Mouse (Mus musculus) stomach, postnatal 0 days (tissue): ENCODE results near the gene Vmn1r1. TPM values are rescaled to one million over a fixed set of nuclear protein-coding genes. Genes with fewer than 3 reads are reported as not detected.

Source experiments
- ATAC-seq: fragments of 200-750 bp; cut with Nextera tagmentation; 2 replicates; pipeline ENCODE4 v1.8.0; 2017; ENCODE audit not compliant: low FRiP score, low TSS enrichment
- DNase-seq: peaks from one replicate; pipeline ENCODE4 v3.0.0-alpha.2; 2016; ENCODE audit warnings: low spot score
- H3K27ac ChIP-seq: fragments of 300-500 bp; sonication (generic); replicated peaks from 2 replicates; pipeline ENCODE4 v1.5.1; 2014; ENCODE audit warnings: mild to moderate bottlenecking, control low read depth
- H3K27me3 ChIP-seq: fragments of 300-500 bp; sonication (generic); 2 replicates; pipeline ENCODE4 v1.6.1; 2014; ENCODE audit warnings: low read length; ENCODE audit not compliant: control insufficient read depth, insufficient read depth
- H3K36me3 ChIP-seq: fragments of 300-500 bp; sonication (generic); 2 replicates; pipeline ENCODE4 v1.6.1; 2014; ENCODE audit warnings: low read length, mixed read lengths; ENCODE audit not compliant: control insufficient read depth, insufficient read depth
- H3K4me1 ChIP-seq: fragments of 300-500 bp; sonication (generic); replicated peaks from 2 replicates; pipeline ENCODE4 v1.6.1; 2014; ENCODE audit warnings: antibody characterized with exemption; ENCODE audit not compliant: control insufficient read depth, insufficient read depth
- H3K4me2 ChIP-seq: fragments of 300-500 bp; sonication (generic); replicated peaks from 2 replicates; pipeline ENCODE4 v1.6.1; 2014; ENCODE audit warnings: low read depth, mild to moderate bottlenecking, control low read depth, moderate library complexity
- H3K4me3 ChIP-seq: fragments of 300-500 bp; sonication (generic); 2 replicates; pipeline ENCODE4 v1.5.1; 2014; ENCODE audit warnings: low read depth, low read length, control low read depth
- H3K9ac ChIP-seq: fragments of 300-500 bp; sonication (generic); 2 replicates; pipeline ENCODE4 v1.6.1; 2014; ENCODE audit warnings: mild to moderate bottlenecking, low read length, control low read depth, mixed read lengths
- H3K9me3 ChIP-seq: fragments of 300-500 bp; sonication (generic); 2 replicates; pipeline ENCODE4 v1.6.1; 2016; ENCODE audit warnings: low read length; ENCODE audit not compliant: control insufficient read depth
- CTCF ChIP-seq: IDR thresholded peaks from 2 replicates; pipeline ENCODE4 v1.5.1; 2016; ENCODE audit warnings: antibody characterized with exemption, low read depth, mild to moderate bottlenecking, moderate library complexity
- EP300 ChIP-seq: optimal IDR thresholded peaks from 2 replicates; pipeline ENCODE3; 2016; ENCODE audit warnings: antibody characterized with exemption
- WGBS: fragments of 180-500 bp; shearing (Covaris S2); extraction: QIAGEN DNeasy Blood & Tissue Kit; methylation state at CpG from one replicate; pipeline ENCODE4 v1.1.7; 2014; 5-methylcytosine and 5-hydroxymethylcytosine counted together
- polyA plus RNA-seq: library from polyadenylated mRNA; unstranded; fragments of >200 nt; fragmentation: Nextera tagmentation; extraction: Ambion mirVana; gene quantifications from 2 replicates; pipeline ENCODE4 v1.2.1, GENCODE M21; 2015

The Vmn1r1 gene
- polyA plus RNA-seq, 1 experiment from 2014 or later: not detected

- WGBS: 82% methylated on average over 11 of the region's 11 CpGs
- no peaks in the 10 kb centered on the region for H3K9me3 ChIP-seq
- no peaks in the 10 kb centered on the region for H3K36me3 ChIP-seq
- no peak overlapping the region for H3K9ac ChIP-seq
- TF ChIP-seq CTCF (no peak), EP300 (no peak)
- H3K4me1 ChIP-seq: peaks cover 4% of the 10 kb centered on the region; the same call in 1 of the 2 replicates
- no peak overlapping the region for H3K27ac ChIP-seq
- no peak for DNase-seq
- H3K27me3 ChIP-seq: no peaks in the 10 kb centered on the region
- H3K4me2 ChIP-seq: no peak overlapping the region
- no peak overlapping the region for H3K4me3 ChIP-seq
- no peak for ATAC-seq
Measured at GRCm38 (mm10) chr1:182110185-182110584, 54.1 kb downstream of the Vmn1r1 start.

- Histone ChIP-seq H3K4me3 (no peak overlapping the region), H3K27ac (peak overlapping the region; percentile 56; the same call in 1 of the 2 replicates), H3K9me3 (no peaks in the 10 kb centered on the region), H3K27me3 (no peaks in the 10 kb centered on the region), H3K36me3 (no peaks in the 10 kb centered on the region), H3K4me2 (no peak overlapping the region), H3K9ac (no peak overlapping the region), H3K4me1 (peaks cover 4% of the 10 kb centered on the region; the same call in 1 of the 2 replicates)
- DNase-seq (no peak), ATAC-seq (no peak; the same call in 1 of the 2 replicates)
- TF ChIP-seq EP300 (no peak), CTCF (no peak)
- 53% methylated on average over 13 of the region's 13 CpGs for WGBS
Measured at GRCm38 (mm10) chr1:182108397-182109099, 55.7 kb downstream of the Vmn1r1 start.

GRCm38 (mm10) chr1:182107251-182107650 lies 57.0 kb downstream of the Vmn1r1 start:
- 82% methylated on average over 9 of the region's 9 CpGs for WGBS
- no peak for ATAC-seq

DNA sequence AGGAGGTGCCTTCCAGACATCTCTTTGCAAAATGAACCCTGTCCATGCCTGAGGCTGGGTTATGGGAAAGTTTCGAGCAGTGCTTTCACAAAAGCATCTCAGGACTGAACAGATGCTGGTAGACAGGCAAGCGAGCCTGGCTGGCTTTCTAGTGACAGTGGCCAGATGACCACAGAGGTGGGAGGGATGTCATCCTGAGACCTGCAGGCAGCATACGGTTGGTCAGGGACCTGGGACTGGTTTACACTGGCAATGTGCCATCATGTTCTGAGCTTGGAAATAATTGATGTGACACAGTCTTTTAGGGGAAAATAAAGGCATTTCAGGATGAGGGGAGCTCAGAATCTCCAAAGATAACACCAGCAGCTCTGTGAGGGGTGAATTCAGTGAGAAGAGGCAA lies 59.3 kb downstream of the Vmn1r1 start:
- Histone ChIP-seq H3K9me3 (no peaks in the 10 kb centered on the region), H3K27me3 (no peaks in the 10 kb centered on the region), H3K9ac (no peak overlapping the region), H3K27ac (no peak overlapping the region), H3K4me2 (no peak overlapping the region), H3K36me3 (no peaks in the 10 kb centered on the region), H3K4me1 (no peaks in the 10 kb centered on the region), H3K4me3 (no peak overlapping the region)
- WGBS: 42% methylated on average over 3 of the region's 3 CpGs
- DNase-seq (no peak), ATAC-seq (no peak)
- TF ChIP-seq EP300 (no peak), CTCF (no peak)

More at GRCm38 (mm10) chr1:182107251-182107650, 57.0 kb downstream of the Vmn1r1 start:
- Histone ChIP-seq H3K27ac (no peak overlapping the region), H3K27me3 (no peaks in the 10 kb centered on the region), H3K36me3 (no peaks in the 10 kb centered on the region), H3K4me3 (no peak overlapping the region), H3K9me3 (no peaks in the 10 kb centered on the region), H3K4me2 (no peak overlapping the region), H3K4me1 (peaks cover 4% of the 10 kb centered on the region; the same call in 1 of the 2 replicates), H3K9ac (0 out of 2 replicates have a peak overlapping the region, but pooled peaks have one; percentile 31)
- TF ChIP-seq EP300 (no peak), CTCF (no peak)
- no peak for DNase-seq

Other genes starting within 250 kb of the Vmn1r1 start
- gene Enah, start 144.5 kb downstream of the Vmn1r1 start, polyA plus RNA-seq: 8.4 and 8.5 TPM in 2 replicates
- 206 and 215 TPM in 2 replicates for gene Srp9, start 39.7 kb downstream of the Vmn1r1 start, polyA plus RNA-seq
- 214 and 223 TPM in 2 replicates for gene Degs1, start 118.3 kb upstream of the Vmn1r1 start, polyA plus RNA-seq
- gene Fbxo28, start 177.1 kb upstream of the Vmn1r1 start, polyA plus RNA-seq: 12.6 and 13.6 TPM in 2 replicates
- gene Trp53bp2, start 244.7 kb upstream of the Vmn1r1 start, polyA plus RNA-seq: 9.5 and 10.3 TPM in 2 replicates